Mouse (Mus musculus): Measurements from ENCODE around the gene Sik1. TPM values are rescaled to one million over a fixed set of nuclear protein-coding genes. Genes with fewer than 3 reads are reported as not detected.

Sik1 gene
- polyA plus RNA-seq, 1 experiment from 2014 or later = 5.3 TPM

DNA sequence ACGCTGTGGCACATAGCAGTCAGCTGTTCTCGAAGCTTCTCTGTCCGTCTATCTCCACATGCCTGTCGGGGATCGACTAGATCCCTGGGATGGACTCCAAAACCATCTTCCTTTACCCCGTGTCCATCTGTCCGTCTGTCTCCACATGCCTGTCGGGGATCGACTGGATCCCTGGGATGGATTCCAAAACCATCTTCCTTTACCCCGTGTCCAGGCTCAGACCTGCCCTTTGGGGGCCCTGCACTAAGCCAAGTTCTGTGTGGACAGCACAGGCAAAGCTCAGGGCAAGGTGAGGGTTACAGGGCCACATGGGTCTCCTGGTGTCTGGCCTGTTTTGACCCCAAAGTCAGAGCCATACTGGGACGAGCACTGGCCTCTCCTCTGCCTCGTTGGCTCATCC is 19.1 kb upstream of the Sik1 start:
- no peak overlapping the region for H3K27ac ChIP-seq (replicated peaks)
- no peak overlapping the region for H3K4me2 ChIP-seq
- H3K4me1 ChIP-seq (replicated peaks) = peaks cover 40% of the 10 kb centered on the region
- no peaks in the 10 kb centered on the region for H3K27me3 ChIP-seq
- H3K36me3 ChIP-seq (replicated peaks) = no peaks in the 10 kb centered on the region
- H3K9me3 ChIP-seq (replicated peaks) = no peaks in the 10 kb centered on the region
- 68% methylated on average over 12 of the region's 12 CpGs for WGBS (ENCODE audit: insufficient replicate concordance)
- no peak overlapping the region for H3K4me3 ChIP-seq (replicated peaks)
- no peak overlapping the region for H3K9ac ChIP-seq
- no peak for ATAC-seq (ENCODE audit: insufficient read depth)

DNA sequence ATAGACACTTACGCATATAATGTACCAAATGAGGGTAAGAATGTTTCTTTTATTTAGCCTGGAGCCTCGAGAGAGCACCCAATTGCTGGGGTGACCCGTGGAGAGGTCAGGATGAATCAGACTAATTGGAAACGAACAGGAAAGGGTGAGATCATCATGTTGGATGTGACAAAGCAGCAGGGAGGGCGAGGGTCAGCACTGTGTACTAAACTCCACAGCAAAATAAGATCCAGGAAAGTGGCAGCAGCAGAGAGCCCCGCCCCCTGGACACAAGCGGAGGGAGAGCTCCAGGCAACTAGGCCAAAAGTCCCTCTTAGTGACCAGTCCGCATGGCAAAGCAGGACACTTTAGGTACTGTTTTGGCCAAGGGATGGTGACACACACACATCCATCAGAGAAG is 18.4 kb upstream of the Sik1 start:
- Histone ChIP-seq H3K9ac (no peak overlapping the region), H3K4me3 (replicated peaks) (no peak overlapping the region), H3K36me3 (replicated peaks) (no peaks in the 10 kb centered on the region), H3K27me3 (no peaks in the 10 kb centered on the region), H3K4me1 (replicated peaks) (peaks cover 40% of the 10 kb centered on the region), H3K4me2 (no peak overlapping the region), H3K27ac (replicated peaks) (peak overlapping the region; percentile 48), H3K9me3 (replicated peaks) (no peaks in the 10 kb centered on the region)
- WGBS (ENCODE audit: insufficient replicate concordance) = 49% methylated on average over 8 of the region's 8 CpGs
- ATAC-seq (ENCODE audit: insufficient read depth) = peak; percentile 10; the same call in 1 of the 2 replicates

DNA sequence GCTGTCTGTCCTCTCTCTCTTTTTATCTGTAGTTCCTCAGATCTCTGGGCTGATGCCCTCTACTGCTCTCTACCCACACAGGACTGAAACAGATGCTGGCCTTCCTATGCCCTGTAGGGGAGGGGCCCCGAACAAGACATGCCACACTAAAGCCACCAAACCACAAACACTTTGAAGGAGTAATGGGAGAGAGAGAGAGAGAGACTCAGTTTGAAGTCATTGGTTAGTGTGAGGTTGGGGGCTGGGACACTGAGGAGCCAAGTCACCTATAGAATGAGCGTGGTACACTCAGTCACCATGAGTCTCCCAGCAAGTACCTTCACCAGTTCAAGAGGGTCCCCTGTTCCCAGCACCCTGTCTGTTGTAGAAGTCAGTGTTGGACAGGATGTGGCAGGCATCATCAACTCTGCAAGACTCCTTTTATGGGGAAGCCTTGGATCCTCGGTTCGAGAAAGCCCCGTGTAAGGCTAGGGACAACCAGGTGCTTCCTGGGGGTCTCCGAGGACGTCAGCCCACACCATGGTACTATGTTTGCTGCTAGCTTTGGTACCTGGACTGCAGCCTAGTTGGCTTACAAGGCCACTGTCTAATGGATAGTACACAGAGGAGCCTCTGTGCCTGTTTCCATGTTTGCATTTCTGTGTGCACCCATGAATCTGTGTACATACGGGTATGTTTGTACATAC is 17.7 kb upstream of the Sik1 start:
- 43% methylated on average over 8 of the region's 8 CpGs for WGBS (ENCODE audit: insufficient replicate concordance)
- Histone ChIP-seq H3K27me3 (no peaks in the 10 kb centered on the region), H3K36me3 (replicated peaks) (no peaks in the 10 kb centered on the region), H3K9me3 (replicated peaks) (no peaks in the 10 kb centered on the region), H3K4me3 (replicated peaks) (no peak overlapping the region), H3K4me2 (no peak overlapping the region), H3K27ac (replicated peaks) (peak overlapping the region; percentile 48), H3K4me1 (replicated peaks) (peaks cover 40% of the 10 kb centered on the region), H3K9ac (no peak overlapping the region)
- no peak for ATAC-seq (ENCODE audit: insufficient read depth)

DNA sequence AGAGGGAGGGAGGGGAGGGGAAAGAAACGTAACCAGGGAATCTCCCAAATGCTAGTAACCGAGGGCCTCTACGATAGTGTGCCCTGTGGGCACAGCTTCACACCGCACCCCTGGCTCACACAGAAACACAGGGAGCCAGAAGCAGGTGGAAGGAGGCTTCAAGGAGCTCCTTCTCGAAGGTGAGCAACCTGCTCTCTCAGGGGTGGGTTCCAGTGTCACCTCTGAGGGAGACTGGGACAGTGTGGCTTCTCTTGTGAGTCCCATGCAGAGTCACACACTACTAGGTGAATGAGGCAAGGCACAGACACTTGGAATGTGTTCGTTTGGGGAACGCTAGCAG is 17.2 kb upstream of the Sik1 start:
- Histone ChIP-seq H3K9ac (no peak overlapping the region), H3K27ac (replicated peaks) (no peak overlapping the region; the same call in 1 of the 2 replicates), H3K4me2 (no peak overlapping the region), H3K9me3 (replicated peaks) (no peaks in the 10 kb centered on the region), H3K27me3 (no peaks in the 10 kb centered on the region), H3K36me3 (replicated peaks) (no peaks in the 10 kb centered on the region), H3K4me3 (replicated peaks) (no peak overlapping the region), H3K4me1 (replicated peaks) (peaks cover 40% of the 10 kb centered on the region)
- no peak for ATAC-seq (ENCODE audit: insufficient read depth)
- 43% methylated on average over 7 of the region's 7 CpGs for WGBS (ENCODE audit: insufficient replicate concordance)

DNA sequence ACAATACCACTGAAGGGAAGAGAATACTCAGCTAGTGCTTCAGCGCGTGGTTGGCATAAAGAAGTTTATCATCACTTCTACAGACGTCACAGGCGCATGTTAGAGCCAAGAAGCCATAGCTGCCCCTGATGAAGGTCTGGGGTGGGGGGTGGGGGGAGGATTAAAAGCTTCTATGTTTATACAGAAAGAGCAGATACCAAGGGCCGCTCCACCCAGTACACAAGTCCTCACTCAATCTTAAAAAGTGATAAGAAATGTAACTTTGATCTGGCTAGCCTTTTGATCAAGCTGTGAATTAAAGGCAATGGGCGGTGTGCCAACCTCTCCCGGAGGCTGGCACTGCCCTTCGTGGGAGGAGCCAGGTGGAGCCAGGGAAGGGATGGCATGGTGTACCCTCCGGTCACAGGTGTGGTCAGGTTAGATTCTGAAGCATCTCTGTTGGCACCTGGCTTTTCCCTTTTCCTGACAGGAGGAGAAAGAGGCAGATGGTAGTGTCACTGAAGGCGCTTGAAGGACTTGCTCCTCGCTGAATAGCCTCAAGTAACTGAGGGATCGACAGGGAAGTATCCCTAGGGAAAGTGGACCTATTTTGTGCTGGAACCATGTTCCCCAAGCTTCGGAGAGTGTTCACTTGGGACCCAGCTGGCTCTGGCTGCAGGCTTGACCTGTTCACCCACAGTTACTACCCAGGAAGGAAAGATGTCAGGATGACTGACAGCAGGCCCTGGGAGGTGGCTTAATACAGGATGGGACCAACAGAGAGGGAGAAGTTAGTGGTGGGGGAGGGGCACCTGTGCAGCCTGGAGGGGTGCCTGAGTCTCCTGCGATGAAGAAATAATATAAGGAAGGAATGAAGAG is 16.6 kb upstream of the Sik1 start:
- no peak for ATAC-seq (ENCODE audit: insufficient read depth)
- peaks cover 40% of the 10 kb centered on the region for H3K4me1 ChIP-seq (replicated peaks)
- no peaks in the 10 kb centered on the region for H3K9me3 ChIP-seq (replicated peaks)
- no peak overlapping the region for H3K9ac ChIP-seq
- no peaks in the 10 kb centered on the region for H3K27me3 ChIP-seq
- 47% methylated on average over 14 of the region's 14 CpGs for WGBS (ENCODE audit: insufficient replicate concordance)
- no peak overlapping the region for H3K4me2 ChIP-seq
- H3K36me3 ChIP-seq (replicated peaks) = no peaks in the 10 kb centered on the region
- H3K4me3 ChIP-seq (replicated peaks) = no peak overlapping the region
- H3K27ac ChIP-seq (replicated peaks) = no peak overlapping the region

DNA sequence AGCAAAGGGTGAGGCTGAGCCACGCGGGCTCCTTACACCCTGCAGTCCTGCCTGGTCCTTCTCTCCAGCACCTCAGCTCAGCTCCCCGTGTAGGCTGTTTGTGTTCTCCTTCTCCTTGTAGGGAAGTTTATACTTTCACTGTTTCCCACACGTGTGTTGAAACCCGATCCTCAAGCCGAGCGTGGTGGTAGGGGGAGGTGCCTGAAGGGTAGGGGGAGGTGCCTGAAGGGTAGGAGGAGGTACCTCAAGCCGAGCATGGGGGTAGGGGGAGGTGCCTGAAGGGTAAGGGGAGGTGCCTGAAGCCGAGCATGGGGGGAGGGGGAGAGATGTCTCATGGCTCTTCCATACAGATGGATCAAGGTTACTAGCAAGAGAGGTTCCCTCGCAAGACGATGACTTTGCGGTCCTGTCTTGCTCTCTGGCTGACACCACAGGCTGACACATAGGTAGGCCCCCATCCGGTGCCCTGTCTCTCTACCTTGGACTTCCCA is 15.4 kb upstream of the Sik1 start:
- H3K27me3 ChIP-seq = no peaks in the 10 kb centered on the region
- H3K4me2 ChIP-seq = peak overlapping the region; percentile 48
- no peak overlapping the region for H3K4me3 ChIP-seq (replicated peaks)
- no peak overlapping the region for H3K9ac ChIP-seq
- H3K4me1 ChIP-seq (replicated peaks) = peaks cover 40% of the 10 kb centered on the region
- peak; percentile 51 for ATAC-seq (ENCODE audit: insufficient read depth)
- WGBS (ENCODE audit: insufficient replicate concordance) = 7% methylated on average over 13 of the region's 13 CpGs
- peak overlapping the region; percentile 70 for H3K27ac ChIP-seq (replicated peaks)
- no peaks in the 10 kb centered on the region for H3K36me3 ChIP-seq (replicated peaks)
- H3K9me3 ChIP-seq (replicated peaks) = no peaks in the 10 kb centered on the region

DNA sequence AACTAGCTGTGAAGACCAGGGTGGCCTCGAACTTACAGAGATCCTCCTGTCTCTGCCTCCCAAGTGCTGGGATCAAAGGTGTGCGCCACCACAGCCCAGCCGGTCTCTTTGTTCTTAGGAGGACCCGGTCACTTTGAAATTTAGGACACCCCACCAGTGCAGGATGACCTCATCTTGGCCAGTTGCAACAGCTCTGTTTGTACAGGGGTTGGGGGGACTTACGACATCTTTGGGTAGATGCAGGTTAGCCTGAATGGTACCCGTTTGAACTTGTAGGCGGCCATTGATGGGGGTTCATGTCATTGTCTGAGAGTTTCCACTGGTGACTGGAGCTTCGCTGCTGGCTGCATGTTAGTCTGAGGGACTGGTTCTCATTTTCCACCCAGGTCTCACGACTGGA is 14.8 kb upstream of the Sik1 start:
- H3K9ac ChIP-seq = no peak overlapping the region

DNA sequence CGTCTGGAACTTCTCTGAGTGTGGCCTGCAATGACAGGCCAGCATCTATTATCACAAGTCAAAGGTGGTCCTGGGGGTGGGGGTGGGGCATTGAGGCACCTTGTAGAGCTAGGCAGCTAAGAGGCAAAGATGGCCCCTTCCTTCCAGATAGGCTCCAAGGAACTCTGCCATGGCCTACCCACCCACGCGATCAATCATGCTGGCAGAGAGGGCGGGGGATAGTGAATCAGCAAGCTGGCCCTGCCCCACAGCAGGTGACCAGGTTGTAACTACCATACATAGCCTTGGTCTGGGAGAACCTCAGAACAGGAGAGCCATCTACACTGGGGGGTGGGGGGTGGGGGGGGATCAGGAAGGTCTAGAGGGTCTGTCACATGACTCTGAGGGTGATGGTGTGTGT is 12.5 kb upstream of the Sik1 start:
- H3K9ac ChIP-seq = no peak overlapping the region
- H3K4me2 ChIP-seq = no peak overlapping the region
- no peak overlapping the region for H3K4me3 ChIP-seq (replicated peaks)
- H3K27ac ChIP-seq (replicated peaks) = no peak overlapping the region
- no peak for ATAC-seq (ENCODE audit: insufficient read depth)
- H3K4me1 ChIP-seq (replicated peaks) = peaks cover 27% of the 10 kb centered on the region
- no peaks in the 10 kb centered on the region for H3K27me3 ChIP-seq
- WGBS (ENCODE audit: insufficient replicate concordance) = 68% methylated on average over 4 of the region's 4 CpGs
- H3K9me3 ChIP-seq (replicated peaks) = no peaks in the 10 kb centered on the region
- H3K36me3 ChIP-seq (replicated peaks) = no peaks in the 10 kb centered on the region

More for the DNA sequence above, 14.8 kb upstream of the Sik1 start:
- peak; percentile 17; the same call in 1 of the 2 replicates for ATAC-seq (ENCODE audit: insufficient read depth)
- no peaks in the 10 kb centered on the region for H3K27me3 ChIP-seq
- H3K4me2 ChIP-seq = peak overlapping the region; percentile 48
- H3K4me1 ChIP-seq (replicated peaks) = peaks cover 40% of the 10 kb centered on the region
- no peaks in the 10 kb centered on the region for H3K9me3 ChIP-seq (replicated peaks)
- 49% methylated on average over 9 of the region's 9 CpGs for WGBS (ENCODE audit: insufficient replicate concordance)
- peak overlapping the region; percentile 70 for H3K27ac ChIP-seq (replicated peaks)
- H3K4me3 ChIP-seq (replicated peaks) = no peak overlapping the region
- no peaks in the 10 kb centered on the region for H3K36me3 ChIP-seq (replicated peaks)

DNA sequence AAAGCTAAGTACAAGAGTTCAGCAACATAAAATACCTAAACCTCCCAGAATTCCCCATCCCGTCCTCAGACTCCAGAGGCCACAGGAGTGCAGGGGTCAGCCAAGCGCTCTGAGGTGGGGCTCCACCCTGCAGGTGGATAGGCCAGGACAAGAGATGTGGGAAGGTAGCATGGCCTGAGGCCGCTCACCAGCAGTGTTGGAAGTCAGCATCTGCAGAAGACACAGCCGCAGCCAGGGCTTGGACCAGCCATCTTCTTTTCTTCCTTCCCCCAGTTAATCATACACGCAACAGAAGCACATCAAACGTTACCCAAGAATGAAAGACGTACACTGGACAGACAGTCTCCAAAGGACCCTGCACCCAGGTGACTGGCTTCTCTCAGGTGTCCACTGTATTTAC is 11.5 kb upstream of the Sik1 start:
- ATAC-seq (ENCODE audit: insufficient read depth) = no peak
- Histone ChIP-seq H3K4me3 (replicated peaks) (no peak overlapping the region), H3K36me3 (replicated peaks) (no peaks in the 10 kb centered on the region), H3K4me1 (replicated peaks) (peaks cover 21% of the 10 kb centered on the region), H3K9ac (no peak overlapping the region), H3K9me3 (replicated peaks) (no peaks in the 10 kb centered on the region), H3K27me3 (no peaks in the 10 kb centered on the region), H3K4me2 (no peak overlapping the region), H3K27ac (replicated peaks) (no peak overlapping the region)
- 78% methylated on average over 7 of the region's 7 CpGs for whole genome bisulfite sequencing (ENCODE audit: insufficient replicate concordance)

DNA sequence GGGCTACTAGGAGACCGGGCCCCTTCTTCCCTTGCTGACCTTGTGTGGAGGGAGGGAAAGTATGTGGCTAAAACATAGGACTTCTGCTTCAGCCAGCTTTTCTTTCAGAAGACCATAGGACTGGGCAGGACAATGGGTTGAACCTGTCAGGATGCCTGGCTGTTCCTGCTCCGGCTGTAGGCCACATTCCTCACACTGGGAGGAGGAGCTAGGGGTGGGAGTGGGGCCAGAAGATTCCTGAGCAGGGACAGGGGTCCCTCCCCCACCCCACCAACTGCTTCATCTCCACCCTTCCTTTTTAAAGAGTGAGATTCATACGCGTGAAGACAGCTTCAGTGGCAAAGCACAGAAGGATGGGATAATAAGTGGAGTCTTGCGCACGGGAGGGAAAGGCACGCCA is 10.0 kb upstream of the Sik1 start:
- Histone ChIP-seq H3K27me3 (no peaks in the 10 kb centered on the region), H3K36me3 (replicated peaks) (no peaks in the 10 kb centered on the region), H3K4me3 (replicated peaks) (no peak overlapping the region), H3K9ac (no peak overlapping the region), H3K4me2 (no peak overlapping the region), H3K4me1 (replicated peaks) (peaks cover 15% of the 10 kb centered on the region), H3K27ac (replicated peaks) (no peak overlapping the region), H3K9me3 (replicated peaks) (no peaks in the 10 kb centered on the region)
- WGBS (ENCODE audit: insufficient replicate concordance) = 68% methylated on average over 7 of the region's 7 CpGs
- no peak for ATAC-seq (ENCODE audit: insufficient read depth)

DNA sequence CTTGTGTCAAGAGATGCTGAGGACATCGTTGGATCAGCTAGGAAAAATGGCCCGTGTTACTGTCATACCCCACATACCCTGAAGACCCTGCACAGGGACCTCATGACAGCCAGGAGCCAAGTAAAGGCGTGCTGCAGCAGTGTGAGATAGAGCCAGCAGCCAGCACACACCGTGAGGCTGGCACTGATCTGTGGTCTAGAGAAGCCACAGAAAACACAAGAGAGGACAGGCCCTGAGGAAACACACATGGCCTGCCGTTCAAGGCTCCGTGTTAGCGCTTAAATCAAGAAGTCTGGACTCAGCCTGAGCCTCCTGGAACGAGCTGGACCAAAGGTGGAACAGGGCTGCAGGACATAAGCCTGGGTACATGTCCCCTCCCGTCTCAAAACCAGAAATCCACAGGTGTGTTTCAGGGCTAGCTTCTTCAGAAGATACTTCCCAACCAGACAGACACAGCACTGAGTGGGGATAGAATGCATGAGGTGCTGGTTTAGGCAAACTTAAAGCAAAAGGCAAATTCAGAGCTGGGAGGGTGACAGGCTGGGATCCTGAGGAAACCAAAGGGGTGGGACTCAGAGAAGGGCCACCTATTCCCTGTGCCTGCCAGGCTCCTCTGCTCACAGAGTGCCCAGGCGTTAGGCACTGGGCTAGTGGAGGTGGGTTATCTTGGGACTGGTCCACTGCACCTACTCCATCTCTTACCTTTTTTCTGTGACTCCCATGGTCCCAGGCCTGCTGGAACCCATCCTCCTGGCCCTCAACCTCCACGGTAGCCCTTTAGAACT is 9.3 kb upstream of the Sik1 start:
- H3K9me3 ChIP-seq (replicated peaks) = no peaks in the 10 kb centered on the region
- peaks cover 7% of the 10 kb centered on the region for H3K4me1 ChIP-seq (replicated peaks)
- 46% methylated on average over 11 of the region's 11 CpGs for WGBS (ENCODE audit: insufficient replicate concordance)
- no peak for ATAC-seq (ENCODE audit: insufficient read depth)
- H3K9ac ChIP-seq = no peak overlapping the region
- no peak overlapping the region for H3K4me2 ChIP-seq
- H3K36me3 ChIP-seq (replicated peaks) = no peaks in the 10 kb centered on the region
- H3K27ac ChIP-seq (replicated peaks) = no peak overlapping the region
- no peak overlapping the region for H3K4me3 ChIP-seq (replicated peaks)
- H3K27me3 ChIP-seq = no peaks in the 10 kb centered on the region
